Mouse (Mus musculus) yolk sac, embryonic 10.5 days (tissue): ENCODE measurements around the gene Cd52.

Experiments
- DNase-seq: peaks from one replicate; pipeline ENCODE4 v3.0.0-alpha.2; 2017; ENCODE audit warnings: low spot score

Gene Cd52

GRCm38 (mm10) chr4:134090521-134091224 lies 4.2 kb downstream of the Cd52 start:
- no peak for DNase-seq

- peak; percentile 38 for DNase-seq
Measured at GRCm38 (mm10) chr4:134089029-134089428, 5.9 kb downstream of the Cd52 start.

- peak; percentile 26 for DNase-seq
Measured at GRCm38 (mm10) chr4:134087412-134087811, 7.5 kb downstream of the Cd52 start.

GRCm38 (mm10) chr4:134084999-134085398 lies 9.9 kb downstream of the Cd52 start:
- no peak for DNase-seq

GRCm38 (mm10) chr4:134082460-134082859 lies 12.4 kb downstream of the Cd52 start:
- no peak for DNase-seq

GRCm38 (mm10) chr4:134081730-134082386 lies 13.0 kb downstream of the Cd52 start:
- peak; percentile 96 for DNase-seq

GRCm38 (mm10) chr4:134080674-134081073 lies 14.2 kb downstream of the Cd52 start:
- no peak for DNase-seq

- DNase-seq: peak; percentile 73
Measured at GRCm38 (mm10) chr4:134078694-134079093, 16.2 kb downstream of the Cd52 start.

- DNase-seq: no peak
Measured at GRCm38 (mm10) chr4:134068793-134069580, 25.9 kb downstream of the Cd52 start.

GRCm38 (mm10) chr4:134067833-134068544 lies 26.9 kb downstream of the Cd52 start:
- DNase-seq: no peak

- DNase-seq: no peak
Measured at GRCm38 (mm10) chr4:134067383-134067782, 27.5 kb downstream of the Cd52 start.

- no peak for DNase-seq
Measured at GRCm38 (mm10) chr4:134065431-134066004, 29.4 kb downstream of the Cd52 start.

GRCm38 (mm10) chr4:134062561-134062960 lies 32.3 kb downstream of the Cd52 start:
- DNase-seq: no peak

GRCm38 (mm10) chr4:134061944-134062446 lies 32.9 kb downstream of the Cd52 start:
- DNase-seq: no peak

- DNase-seq: no peak
Measured at GRCm38 (mm10) chr4:134061166-134061830, 33.6 kb downstream of the Cd52 start.

- no peak for DNase-seq
Measured at GRCm38 (mm10) chr4:134060135-134060865, 34.6 kb downstream of the Cd52 start, which contains the start of gene Crybg2. TSS of gene Crybg2 (plus strand) at chr4:134060815.

GRCm38 (mm10) chr4:134058908-134059307 lies 36.0 kb downstream of the Cd52 start:
- no peak for DNase-seq

- no peak for DNase-seq
Measured at GRCm38 (mm10) chr4:134058166-134058715, 36.6 kb downstream of the Cd52 start.

GRCm38 (mm10) chr4:134053538-134053937 lies 41.3 kb downstream of the Cd52 start, which contains the start of gene Zfp683:
TSS of gene Zfp683 (plus strand) at chr4:134053838.
- DNase-seq: no peak

- no peak for DNase-seq
Measured at GRCm38 (mm10) chr4:134052560-134052959, 42.3 kb downstream of the Cd52 start.
